Mouse (Mus musculus) liver, adult 2 months (tissue): ENCODE data around the gene Fgf5. TPM values are rescaled to one million over a fixed set of nuclear protein-coding genes. Genes with fewer than 3 reads are reported as not detected.

ENCODE experiments used
- DNase-seq: peaks from one replicate; pipeline ENCODE4 v3.0.0-alpha.2; 2011; ENCODE audit warnings: low read depth, low spot score; ENCODE audit errors: extremely low read depth
- H3K27ac ChIP-seq: fragments of 200-500 bp; replicated peaks from 2 replicates; pipeline ENCODE4 v1.5.1; 2012; ENCODE audit warnings: low read depth, mild to moderate bottlenecking, control low read depth, inconsistent platforms, low read length; ENCODE audit not compliant: insufficient read depth
- H3K27me3 ChIP-seq: fragments of 200-500 bp; 2 replicates; pipeline ENCODE4 v1.6.1; 2012; ENCODE audit warnings: mild to moderate bottlenecking, moderate library complexity, low read length, inconsistent platforms; ENCODE audit not compliant: control insufficient read depth, insufficient read depth
- H3K36me3 ChIP-seq: fragments of 200-500 bp; 2 replicates; pipeline ENCODE4 v1.6.1; 2012; ENCODE audit warnings: low read length, inconsistent platforms; ENCODE audit not compliant: control insufficient read depth, insufficient read depth
- H3K4me1 ChIP-seq: fragments of 200-500 bp; 2 replicates; pipeline ENCODE4 v1.6.1; 2011; ENCODE audit warnings: low read length; ENCODE audit not compliant: control insufficient read depth, insufficient read depth
- H3K4me3 ChIP-seq: fragments of 200-500 bp; 2 replicates; pipeline ENCODE4 v1.5.1; 2011; ENCODE audit warnings: low read depth, mild to moderate bottlenecking, control low read depth, low read length, moderate library complexity; ENCODE audit not compliant: insufficient read depth
- H3K79me2 ChIP-seq: fragments of 200-500 bp; 2 replicates; pipeline ENCODE4 v1.6.1; 2012; ENCODE audit warnings: inconsistent platforms, mild to moderate bottlenecking, low read length, moderate library complexity; ENCODE audit not compliant: control insufficient read depth, insufficient read depth
- H3K9ac ChIP-seq: fragments of 200-500 bp; 2 replicates; pipeline ENCODE4 v1.6.1; 2012; ENCODE audit warnings: low read depth, mild to moderate bottlenecking, control low read depth, inconsistent platforms, low read length
- CTCF ChIP-seq: fragments of 200-500 bp; IDR thresholded peaks from 2 replicates; pipeline ENCODE4 v1.5.1; 2011; ENCODE audit warnings: low read depth, low read length, control low read depth
- POLR2A ChIP-seq: fragments of 200-500 bp; IDR thresholded peaks from 2 replicates; pipeline ENCODE4 v1.6.1; 2011; ENCODE audit warnings: low read length, control low read depth; ENCODE audit not compliant: insufficient read depth; ENCODE audit errors: extremely low read depth
- WGBS: fragments of 180-500 bp; shearing (Covaris S2); methylation state at CpG from one replicate; pipeline ENCODE4 v1.1.7; 2018; 5-methylcytosine and 5-hydroxymethylcytosine counted together
- polyA plus RNA-seq: library from polyadenylated mRNA; depleted of rRNA; stranded (reverse); fragments of >200 nt; gene quantifications from 2 replicates; pipeline ENCODE4 v1.2.3, GENCODE M21; 2012; rRNA removed
- total RNA-seq: library from RNA; depleted of rRNA; stranded (reverse); fragments of >200 nt; gene quantifications from 2 replicates; pipeline ENCODE4 v1.2.3, GENCODE M21; 2014; rRNA removed

Gene Fgf5
- total RNA-seq (not detected in 2 replicates), polyA plus RNA-seq (not detected in 2 replicates)

GRCm38 (mm10) chr5:98253838-98254821 lies at the start of gene Fgf5:
TSS of gene Fgf5 (plus strand) at chr5:98254184.
- Histone ChIP-seq H3K4me1 (no peaks in the 10 kb centered on the region), H3K79me2 (no peaks in the 10 kb centered on the region), H3K36me3 (no peaks in the 10 kb centered on the region), H3K4me3 (peak within 1 kb of the TSS; percentile 23; the same call in 1 of the 2 replicates), H3K27ac (no peak within 1 kb of the TSS), H3K9ac (no peak within 1 kb of the TSS), H3K27me3 (peaks cover 23% of the 10 kb centered on the region)
- 1% methylated on average over 79 of the region's 80 CpGs for WGBS
- no peak for DNase-seq
- TF ChIP-seq POLR2A: no peak
- no peak for TF ChIP-seq CTCF

GRCm38 (mm10) chr5:98212501-98212900 lies 41.5 kb upstream of the Fgf5 start:
- H3K4me3 ChIP-seq: no peak overlapping the region
- no peaks in the 10 kb centered on the region for H3K4me1 ChIP-seq
- no peak for DNase-seq
- no peaks in the 10 kb centered on the region for H3K27me3 ChIP-seq
- TF ChIP-seq POLR2A: no peak
- no peak for TF ChIP-seq CTCF
- H3K27ac ChIP-seq: no peak overlapping the region
- no peaks in the 10 kb centered on the region for H3K79me2 ChIP-seq
- WGBS: 72% methylated on average over 4 of the region's 4 CpGs
- no peaks in the 10 kb centered on the region for H3K36me3 ChIP-seq
- H3K9ac ChIP-seq: no peak overlapping the region

- no peak for DNase-seq
- Histone ChIP-seq H3K27ac (no peak overlapping the region), H3K27me3 (no peaks in the 10 kb centered on the region), H3K4me3 (no peak overlapping the region), H3K9ac (no peak overlapping the region), H3K36me3 (no peaks in the 10 kb centered on the region), H3K4me1 (no peaks in the 10 kb centered on the region), H3K79me2 (no peaks in the 10 kb centered on the region)
- TF ChIP-seq CTCF (no peak), POLR2A (no peak)
- WGBS: 69% methylated on average over 4 of the region's 4 CpGs
Measured at GRCm38 (mm10) chr5:98221956-98222355, 32.0 kb upstream of the Fgf5 start.

GRCm38 (mm10) chr5:98226710-98227109 lies 27.3 kb upstream of the Fgf5 start:
- Histone ChIP-seq H3K27ac (no peak overlapping the region), H3K27me3 (no peaks in the 10 kb centered on the region), H3K79me2 (no peaks in the 10 kb centered on the region), H3K36me3 (no peaks in the 10 kb centered on the region), H3K4me3 (no peak overlapping the region), H3K4me1 (no peaks in the 10 kb centered on the region), H3K9ac (no peak overlapping the region)
- WGBS: 81% methylated on average over 2 of the region's 2 CpGs
- no peak for DNase-seq
- TF ChIP-seq CTCF (no peak), POLR2A (no peak)

- TF ChIP-seq CTCF: no peak
- TF ChIP-seq POLR2A: no peak
- 75% methylated on average over 6 of the region's 6 CpGs for WGBS
- DNase-seq: no peak
- Histone ChIP-seq H3K27me3 (no peaks in the 10 kb centered on the region), H3K9ac (no peak overlapping the region), H3K36me3 (no peaks in the 10 kb centered on the region), H3K27ac (no peak overlapping the region), H3K4me3 (no peak overlapping the region), H3K79me2 (no peaks in the 10 kb centered on the region), H3K4me1 (no peaks in the 10 kb centered on the region)
Measured at GRCm38 (mm10) chr5:98229456-98229855, 24.5 kb upstream of the Fgf5 start.

GRCm38 (mm10) chr5:98238466-98238865 lies 15.5 kb upstream of the Fgf5 start:
- WGBS: 73% methylated on average over 6 of the region's 6 CpGs
- Histone ChIP-seq H3K27ac (no peak overlapping the region), H3K27me3 (no peaks in the 10 kb centered on the region), H3K36me3 (no peaks in the 10 kb centered on the region), H3K79me2 (no peaks in the 10 kb centered on the region), H3K4me1 (no peaks in the 10 kb centered on the region), H3K9ac (no peak overlapping the region), H3K4me3 (no peak overlapping the region)
- DNase-seq: no peak
- TF ChIP-seq POLR2A (no peak), CTCF (no peak)
